Mouse (Mus musculus) forebrain, embryonic 12.5 days (tissue): Measurements from ENCODE around the gene Tbc1d22a. TPM values are rescaled to one million over a fixed set of nuclear protein-coding genes. Genes with fewer than 3 reads are reported as not detected.

Experiments used
- ATAC-seq: fragments of 200-750 bp; cut with Nextera tagmentation; 2 replicates; pipeline ENCODE4 v1.8.0; 2017; ENCODE audit warnings: moderate TSS enrichment; ENCODE audit not compliant: low FRiP score
- H3K27ac ChIP-seq: fragments of 300-500 bp; sonication (generic); 2 replicates; pipeline ENCODE4 v1.5.1; 2016; ENCODE audit warnings: mild to moderate bottlenecking
- H3K27me3 ChIP-seq: fragments of 300-500 bp; sonication (generic); 2 replicates; pipeline ENCODE4 v1.6.1; 2016; ENCODE audit warnings: mild to moderate bottlenecking
- H3K36me3 ChIP-seq: fragments of 300-500 bp; sonication (generic); replicated peaks from 2 replicates; pipeline ENCODE4 v1.6.1; 2016; ENCODE audit warnings: mild to moderate bottlenecking
- H3K4me1 ChIP-seq: fragments of 300-500 bp; sonication (generic); 2 replicates; pipeline ENCODE4 v1.6.1; 2016
- H3K4me2 ChIP-seq: fragments of 300-500 bp; sonication (generic); 2 replicates; pipeline ENCODE4 v1.6.1; 2016; ENCODE audit warnings: mild to moderate bottlenecking, moderate library complexity
- H3K4me3 ChIP-seq: fragments of 300-500 bp; sonication (generic); replicated peaks from 2 replicates; pipeline ENCODE4 v1.5.1; 2016; ENCODE audit warnings: mild to moderate bottlenecking
- H3K9ac ChIP-seq: fragments of 300-500 bp; sonication (generic); 2 replicates; pipeline ENCODE4 v1.6.1; 2016; ENCODE audit warnings: mild to moderate bottlenecking
- H3K9me3 ChIP-seq: fragments of 300-500 bp; sonication (generic); 2 replicates; pipeline ENCODE4 v1.6.1; 2016
- WGBS: fragments of 180-500 bp; shearing (Covaris S2); methylation state at CpG from one replicate; pipeline ENCODE4 v1.1.7; 2016; 5-methylcytosine and 5-hydroxymethylcytosine counted together
- polyA plus RNA-seq: library from polyadenylated mRNA; unstranded; fragments of >200 nt; fragmentation: Nextera tagmentation; extraction: Ambion mirVana; gene quantifications from 2 replicates; pipeline ENCODE4 v1.2.1, GENCODE M21; 2016

Tbc1d22a gene
- polyA plus RNA-seq, 1 experiment from 2014 or later: 9.1 TPM

DNA sequence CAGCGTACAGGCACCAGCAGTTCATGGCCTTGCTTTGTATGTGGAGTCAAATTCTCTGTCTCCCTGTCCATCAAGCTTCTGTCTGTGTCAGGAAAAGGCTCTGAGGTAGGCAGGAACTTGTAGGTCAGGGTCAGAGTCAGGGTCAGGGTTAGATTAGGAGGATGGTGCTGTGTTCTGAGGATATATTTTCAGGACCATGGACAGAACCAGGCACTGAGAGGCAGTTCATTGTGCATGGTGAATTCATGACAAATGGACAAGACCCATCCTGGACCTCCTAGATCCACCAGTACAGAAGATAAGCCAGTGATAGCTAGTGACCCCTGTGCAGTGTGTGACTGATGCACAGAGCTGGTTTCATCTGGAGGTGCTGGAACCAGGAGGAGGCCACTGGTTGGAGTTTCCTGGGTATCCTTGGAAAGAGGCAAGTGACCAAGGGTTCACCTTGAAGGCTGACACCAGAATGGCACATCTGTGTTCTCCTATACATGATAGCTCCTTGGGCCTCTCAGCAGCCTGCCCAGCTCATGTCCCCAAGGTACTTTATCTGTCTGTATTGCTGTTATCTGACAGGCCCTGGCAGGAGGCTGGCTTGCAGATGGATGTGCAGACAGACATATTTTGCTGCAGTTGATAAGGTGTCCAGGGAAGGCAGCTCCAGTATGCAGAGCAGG, 330.0 kb downstream of the Tbc1d22a start:
- H3K9me3 ChIP-seq: 0 out of 2 replicates have a peak, but pooled peaks cover 3% of the 10 kb centered on the region
- WGBS: 85% methylated on average over 1 of the region's 1 CpGs
- no peaks in the 10 kb centered on the region for H3K36me3 ChIP-seq
- H3K27ac ChIP-seq: no peak overlapping the region
- H3K4me3 ChIP-seq: no peak overlapping the region
- no peak overlapping the region for H3K9ac ChIP-seq
- no peaks in the 10 kb centered on the region for H3K27me3 ChIP-seq
- ATAC-seq: no peak
- H3K4me2 ChIP-seq: no peak overlapping the region
- H3K4me1 ChIP-seq: no peaks in the 10 kb centered on the region

Other genes with a start within 250 kb of the Tbc1d22a start
- gene Celsr1, start 180.7 kb upstream of the Tbc1d22a start, polyA plus RNA-seq: 7.3 and 7.9 TPM in 2 replicates
- gene Gramd4, start 156.8 kb upstream of the Tbc1d22a start, polyA plus RNA-seq: 33.4 and 36.6 TPM in 2 replicates
- 24.1 and 24.9 TPM in 2 replicates for gene Cerk, start 28.3 kb upstream of the Tbc1d22a start, polyA plus RNA-seq